Mouse (Mus musculus) erythroblast, embryonic 14.5 days (primary cell): ENCODE data around the gene Ppm1f. TPM values are rescaled to one million over a fixed set of nuclear protein-coding genes. Genes with fewer than 3 reads are reported as not detected.
A peak's percentile ranks its signal among the peaks of the same experiment; 100 is the strongest.
"Not testable (repeated sequence)": the region's sequence is repeated elsewhere in the genome, so short reads cannot be mapped to it uniquely, and the experiment has no call there.

ENCODE experiments used
- H3K27me3 ChIP-seq: 2 replicates; pipeline ENCODE4 v1.6.1; 2012; ENCODE audit warnings: inconsistent platforms; ENCODE audit not compliant: control insufficient read depth
- H3K36me3 ChIP-seq: 2 replicates; pipeline ENCODE4 v1.6.1; 2012; ENCODE audit warnings: mild to moderate bottlenecking, inconsistent platforms; ENCODE audit not compliant: control insufficient read depth
- H3K4me1 ChIP-seq: 2 replicates; pipeline ENCODE4 v1.6.1; 2012; ENCODE audit warnings: inconsistent platforms; ENCODE audit not compliant: control insufficient read depth
- H3K4me3 ChIP-seq: replicated peaks from 2 replicates; pipeline ENCODE3; 2012; ENCODE audit warnings: moderate library complexity, mild to moderate bottlenecking, inconsistent platforms
- H3K9me3 ChIP-seq: 2 replicates; pipeline ENCODE4 v1.6.1; 2012; ENCODE audit warnings: low read length, inconsistent platforms, mixed read lengths; ENCODE audit not compliant: control insufficient read depth
- GATA1 ChIP-seq: IDR thresholded peaks from 2 replicates; pipeline ENCODE4 v1.6.1; 2012; ENCODE audit warnings: low read length, inconsistent platforms, mixed read lengths
- TAL1 ChIP-seq: IDR thresholded peaks from 3 replicates; pipeline ENCODE4 v1.6.1; 2012; ENCODE audit warnings: low read length, inconsistent platforms, mixed read lengths
- polyA plus RNA-seq: library from polyadenylated mRNA; stranded (reverse); fragments of >175 nt; gene quantifications from 2 replicates; pipeline ENCODE4 v1.2.3, GENCODE M21; 2012

Ppm1f gene
- polyA plus RNA-seq, result 0.06 and 0.07 TPM in 2 replicates

- Histone ChIP-seq H3K9me3 (no peaks in the 10 kb centered on the region), H3K4me1 (peaks cover 20% of the 10 kb centered on the region), H3K27me3 (no peaks in the 10 kb centered on the region), H3K4me3 (peak within 1 kb of the TSS; percentile 70), H3K36me3 (peaks cover 34% of the 10 kb centered on the region)
- TF ChIP-seq TAL1 (no peak), GATA1 (no peak)
Observed at GRCm38 (mm10) chr16:16896382-16897055, at the start of gene Ppm1f. Gene Ppm1f (plus strand): TSS chr16:16896469.

- Histone ChIP-seq H3K4me3 (no peak overlapping the region), H3K36me3 (no peaks in the 10 kb centered on the region), H3K27me3 (no peaks in the 10 kb centered on the region), H3K9me3 (no peaks in the 10 kb centered on the region), H3K4me1 (no peaks in the 10 kb centered on the region; the same call in 1 of the 2 replicates)
- no peak for TF ChIP-seq GATA1
- no peak for TF ChIP-seq TAL1
Observed at GRCm38 (mm10) chr16:16849196-16849595, 47.1 kb upstream of the Ppm1f start.

- Histone ChIP-seq H3K4me3 (no peak overlapping the region), H3K4me1 (no peaks in the 10 kb centered on the region), H3K36me3 (no peaks in the 10 kb centered on the region), H3K27me3 (no peaks in the 10 kb centered on the region), H3K9me3 (no peaks in the 10 kb centered on the region)
- TF ChIP-seq GATA1, result no peak
- TF ChIP-seq TAL1, result no peak
Observed at GRCm38 (mm10) chr16:16852411-16852810, 43.9 kb upstream of the Ppm1f start.

- Histone ChIP-seq H3K9me3 (no peaks in the 10 kb centered on the region), H3K36me3 (no peaks in the 10 kb centered on the region), H3K4me3 (no peak overlapping the region), H3K27me3 (no peaks in the 10 kb centered on the region), H3K4me1 (no peaks in the 10 kb centered on the region)
- TF ChIP-seq GATA1 (no peak), TAL1 (no peak)
Observed at GRCm38 (mm10) chr16:16854836-16855235, 41.4 kb upstream of the Ppm1f start.

GRCm38 (mm10) chr16:16855541-16855940 is 40.7 kb upstream of the Ppm1f start:
- Histone ChIP-seq H3K4me1 (no peaks in the 10 kb centered on the region), H3K9me3 (no peaks in the 10 kb centered on the region), H3K36me3 (no peaks in the 10 kb centered on the region), H3K27me3 (no peaks in the 10 kb centered on the region), H3K4me3 (no peak overlapping the region)
- TF ChIP-seq TAL1 (no peak), GATA1 (no peak)

GRCm38 (mm10) chr16:16856054-16856453 is 40.2 kb upstream of the Ppm1f start:
- H3K4me1 ChIP-seq, H3K4me3 ChIP-seq, H3K27me3 ChIP-seq: not testable (repeated sequence)

GRCm38 (mm10) chr16:16856731-16857476 is 39.4 kb upstream of the Ppm1f start:
- H3K36me3 ChIP-seq, result no peaks in the 10 kb centered on the region
- TF ChIP-seq GATA1, result no peak
- no peak for TF ChIP-seq TAL1
- H3K4me3 ChIP-seq, result no peak overlapping the region
- H3K27me3 ChIP-seq, result no peaks in the 10 kb centered on the region
- H3K4me1 ChIP-seq, result no peaks in the 10 kb centered on the region
- no peaks in the 10 kb centered on the region for H3K9me3 ChIP-seq

More at GRCm38 (mm10) chr16:16856054-16856453, 40.2 kb upstream of the Ppm1f start:
- not testable (repeated sequence) for H3K9me3 ChIP-seq, H3K36me3 ChIP-seq

- TF ChIP-seq GATA1, result no peak
- TF ChIP-seq TAL1, result no peak
- H3K27me3 ChIP-seq, result no peaks in the 10 kb centered on the region
- no peaks in the 10 kb centered on the region for H3K4me1 ChIP-seq
Observed at GRCm38 (mm10) chr16:16862288-16862687, 34.0 kb upstream of the Ppm1f start.

GRCm38 (mm10) chr16:16863978-16864377 is 32.3 kb upstream of the Ppm1f start, which contains the start of gene Igll1:
Gene Igll1 (minus strand): TSS chr16:16863985.
- Histone ChIP-seq H3K4me1 (no peaks in the 10 kb centered on the region), H3K36me3 (no peaks in the 10 kb centered on the region), H3K4me3 (no peak within 1 kb of the TSS), H3K27me3 (no peaks in the 10 kb centered on the region), H3K9me3 (no peaks in the 10 kb centered on the region)
- TF ChIP-seq GATA1 (no peak), TAL1 (no peak)

More at GRCm38 (mm10) chr16:16862288-16862687, 34.0 kb upstream of the Ppm1f start:
- H3K9me3 ChIP-seq, result no peaks in the 10 kb centered on the region
- H3K36me3 ChIP-seq, result no peaks in the 10 kb centered on the region
- H3K4me3 ChIP-seq, result no peak overlapping the region
